Mouse (Mus musculus): ENCODE measurements around the gene Slc7a8. TPM values are rescaled to one million over a fixed set of nuclear protein-coding genes. Genes with fewer than 3 reads are reported as not detected.

The Slc7a8 gene
- polyA plus RNA-seq (2012; ENCODE audit: low replicate concordance) = 19.6 and 21.8 TPM in 2 replicates

GRCm38 (mm10) chr14:54781610-54782365 lies at the start of gene Slc7a8:
Gene Slc7a8 (minus strand): TSS chr14:54781946.

GRCm38 (mm10) chr14:54813991-54814390 lies 32.2 kb upstream of the Slc7a8 start, which contains the start of gene Rnf212b:
Gene Rnf212b (plus strand): TSS chr14:54814141.

GRCm38 (mm10) chr14:54712074-54712473 lies 69.7 kb downstream of the Slc7a8 start, which contains the start of gene Cebpe:
Gene Cebpe (minus strand): TSS chr14:54712174.

GRCm38 (mm10) chr14:54698733-54699132 lies 83.0 kb downstream of the Slc7a8 start, which contains the start of gene Gm29776:
Gene Gm29776 (minus strand): TSS chr14:54698833.

GRCm38 (mm10) chr14:54686522-54687143 lies 95.1 kb downstream of the Slc7a8 start, which contains the start of gene Acin1:
Gene Acin1 (minus strand): TSS chr14:54686931.

GRCm38 (mm10) chr14:54686063-54686521 lies 95.7 kb downstream of the Slc7a8 start, which contains the start of gene 1700123O20Rik:
Gene 1700123O20Rik (plus strand): TSS chr14:54686216.

Other genes starting within 250 kb of the Slc7a8 start
- gene Haus4, start 227.3 kb downstream of the Slc7a8 start, polyA plus RNA-seq (2012; ENCODE audit: low replicate concordance) = 15.6 and 36.3 TPM in 2 replicates
- gene Ajuba, start 204.4 kb downstream of the Slc7a8 start, polyA plus RNA-seq (2012; ENCODE audit: low replicate concordance) = 0.08 and 0.12 TPM in 2 replicates
- gene 4931414P19Rik, start 176.0 kb downstream of the Slc7a8 start, polyA plus RNA-seq (2012; ENCODE audit: low replicate concordance) = 2.6 and 13.9 TPM in 2 replicates
- 112 and 139 TPM in 2 replicates for gene Psmb5, start 163.9 kb downstream of the Slc7a8 start, polyA plus RNA-seq (2012; ENCODE audit: low replicate concordance)
- gene Psmb11, start 160.5 kb downstream of the Slc7a8 start, polyA plus RNA-seq (2012; ENCODE audit: low replicate concordance) = not detected in 2 replicates
- not detected in 2 replicates for gene Gm17606, start 141.0 kb downstream of the Slc7a8 start, polyA plus RNA-seq (2012; ENCODE audit: low replicate concordance)
- gene Cdh24, start 140.6 kb downstream of the Slc7a8 start, polyA plus RNA-seq (2012; ENCODE audit: low replicate concordance) = 2.7 and 4.7 TPM in 2 replicates
- gene 1700123O20Rik, start 95.7 kb downstream of the Slc7a8 start, polyA plus RNA-seq (2012; ENCODE audit: low replicate concordance) = 21.9 and 24.6 TPM in 2 replicates
- 173 and 343 TPM in 2 replicates for gene Acin1, start 95.0 kb downstream of the Slc7a8 start, polyA plus RNA-seq (2012; ENCODE audit: low replicate concordance)
- gene Gm29776, start 83.1 kb downstream of the Slc7a8 start, polyA plus RNA-seq (2012; ENCODE audit: low replicate concordance) = not detected in 2 replicates
- gene Cebpe, start 69.8 kb downstream of the Slc7a8 start, polyA plus RNA-seq (2012; ENCODE audit: low replicate concordance) = 1.6 and 3.1 TPM in 2 replicates
- not detected in 2 replicates for gene Rnf212b, start 32.2 kb upstream of the Slc7a8 start, polyA plus RNA-seq (2012; ENCODE audit: low replicate concordance)
- gene Homez, start 89.0 kb upstream of the Slc7a8 start, polyA plus RNA-seq (2012; ENCODE audit: low replicate concordance) = 0.86 and 0.91 TPM in 2 replicates
- gene Ppp1r3e, start 95.6 kb upstream of the Slc7a8 start, polyA plus RNA-seq (2012; ENCODE audit: low replicate concordance) = 1.2 TPM in 2 replicates
- gene Bcl2l2, start 101.4 kb upstream of the Slc7a8 start, polyA plus RNA-seq (2012; ENCODE audit: low replicate concordance) = 48.9 and 77.3 TPM in 2 replicates
- 10.1 and 11.1 TPM in 2 replicates for gene Gm20521, start 101.5 kb upstream of the Slc7a8 start, polyA plus RNA-seq (2012; ENCODE audit: low replicate concordance)
- gene Pabpn1, start 110.6 kb upstream of the Slc7a8 start, polyA plus RNA-seq (2012; ENCODE audit: low replicate concordance) = 165 and 331 TPM in 2 replicates
- 1.7 and 2.0 TPM in 2 replicates for gene Slc22a17, start 131.2 kb upstream of the Slc7a8 start, polyA plus RNA-seq (2012; ENCODE audit: low replicate concordance)
- 0.27 and 0.41 TPM in 2 replicates for gene Efs, start 144.2 kb upstream of the Slc7a8 start, polyA plus RNA-seq (2012; ENCODE audit: low replicate concordance)
- not detected in 2 replicates for gene Il25, start 150.7 kb upstream of the Slc7a8 start, polyA plus RNA-seq (2012; ENCODE audit: low replicate concordance)
- gene Cmtm5, start 154.3 kb upstream of the Slc7a8 start, polyA plus RNA-seq (2012; ENCODE audit: low replicate concordance) = not detected in 2 replicates
- 0.52 TPM in 1 of 2 replicates, not detected in the other for gene Myh6, start 185.0 kb upstream of the Slc7a8 start, polyA plus RNA-seq (2012; ENCODE audit: low replicate concordance)
- not detected in 2 replicates for gene Gm17428, start 195.0 kb upstream of the Slc7a8 start, polyA plus RNA-seq (2012; ENCODE audit: low replicate concordance)
- not detected in 2 replicates for gene Myh7, start 212.7 kb upstream of the Slc7a8 start, polyA plus RNA-seq (2012; ENCODE audit: low replicate concordance)
- 35.4 and 46.8 TPM in 2 replicates for gene Ngdn, start 233.5 kb upstream of the Slc7a8 start, polyA plus RNA-seq (2012; ENCODE audit: low replicate concordance)

Data from leukemia stem cell, adult 10-12 weeks (primary cell).